Mouse (Mus musculus) limb, embryonic 14.5 days (tissue): Measurements from ENCODE around the gene Med1. TPM values are rescaled to one million over a fixed set of nuclear protein-coding genes. Genes with fewer than 3 reads are reported as not detected.
"Not testable (repeated sequence)": the region's sequence is repeated elsewhere in the genome, so short reads cannot be mapped to it uniquely, and the experiment has no call there.

ENCODE experiments used
- ATAC-seq: fragments of 200-750 bp; cut with Nextera tagmentation; 2 replicates; pipeline ENCODE4 v1.8.0; 2017; ENCODE audit warnings: low read depth, moderate number of reproducible peaks, moderate TSS enrichment; ENCODE audit not compliant: low FRiP score
- DNase-seq: peaks from one replicate; pipeline ENCODE4 v3.0.0-alpha.2; 2015; ENCODE audit warnings: low spot score
- H3K27ac ChIP-seq: fragments of 300-500 bp; sonication (generic); replicated peaks from 2 replicates; pipeline ENCODE4 v1.5.1; 2014; ENCODE audit warnings: low read depth, mild to moderate bottlenecking, low read length, moderate library complexity, mixed read lengths
- H3K27me3 ChIP-seq: fragments of 300-500 bp; sonication (generic); 2 replicates; pipeline ENCODE4 v1.6.1; 2014; ENCODE audit warnings: low read length, mixed read lengths; ENCODE audit not compliant: control insufficient read depth, insufficient read depth
- H3K36me3 ChIP-seq: fragments of 300-500 bp; sonication (generic); 2 replicates; pipeline ENCODE4 v1.6.1; 2014; ENCODE audit warnings: mild to moderate bottlenecking, low read length, moderate library complexity, mixed read lengths; ENCODE audit not compliant: control insufficient read depth, insufficient read depth
- H3K4me1 ChIP-seq: fragments of 300-500 bp; sonication (generic); 2 replicates; pipeline ENCODE4 v1.6.1; 2014; ENCODE audit warnings: antibody characterized with exemption, low read length, mixed read lengths; ENCODE audit not compliant: control insufficient read depth, insufficient read depth
- H3K4me2 ChIP-seq: fragments of 300-500 bp; sonication (generic); replicated peaks from 2 replicates; pipeline ENCODE4 v1.6.1; 2014; ENCODE audit warnings: low read depth, mild to moderate bottlenecking, low read length, moderate library complexity; ENCODE audit not compliant: severe bottlenecking
- H3K4me3 ChIP-seq: fragments of 300-500 bp; sonication (generic); replicated peaks from 2 replicates; pipeline ENCODE4 v1.5.1; 2014; ENCODE audit warnings: low read length
- H3K9ac ChIP-seq: fragments of 300-500 bp; sonication (generic); 2 replicates; pipeline ENCODE4 v1.6.1; 2014; ENCODE audit warnings: mild to moderate bottlenecking, low read depth, low read length, moderate library complexity; ENCODE audit not compliant: severe bottlenecking
- H3K9me3 ChIP-seq: fragments of 300-500 bp; sonication (generic); 2 replicates; pipeline ENCODE4 v1.6.1; 2016; ENCODE audit warnings: low read length; ENCODE audit not compliant: control insufficient read depth
- POLR2A ChIP-seq: fragments of 200-500 bp; IDR thresholded peaks from 2 replicates; pipeline ENCODE4 v1.8.0; 2012; ENCODE audit warnings: inconsistent platforms, mild to moderate bottlenecking, moderate library complexity, borderline replicate concordance; ENCODE audit not compliant: insufficient read depth, insufficient read length; ENCODE audit errors: extremely low read depth
- WGBS: fragments of 180-500 bp; shearing (Covaris S2); extraction: QIAGEN DNeasy Blood & Tissue Kit; methylation state at CpG from one replicate; pipeline ENCODE4 v1.1.7; 2014; 5-methylcytosine and 5-hydroxymethylcytosine counted together
- polyA plus RNA-seq, 2 experiments: library from polyadenylated mRNA; depleted of rRNA in 1 of 2; stranded (reverse) in 1 of 2; unstranded in 1 of 2; fragments of >200 nt; fragmentation: Nextera tagmentation in 1 of 2; extraction: Ambion mirVana in 1 of 2; gene quantifications; 2 replicates each; pipeline versions ENCODE4 v1.2.1 to v1.2.3; 2012 to 2014

The Med1 gene
- polyA plus RNA-seq, 2 experiments, result 28.5 to 51.3 TPM

- H3K36me3 ChIP-seq, result peaks cover 5% of the 10 kb centered on the region; the same call in 1 of the 2 replicates
- no peak for TF ChIP-seq POLR2A
- no peaks in the 10 kb centered on the region for H3K27me3 ChIP-seq
- H3K27ac ChIP-seq, result peak overlapping the region; percentile 100
- DNase-seq, result peak; percentile 11
- no peaks in the 10 kb centered on the region for H3K9me3 ChIP-seq
- peak overlapping the region; percentile 96 for H3K4me3 ChIP-seq
- H3K4me2 ChIP-seq, result peak overlapping the region; percentile 90
- WGBS, result 3% methylated on average over 27 of the region's 27 CpGs
- H3K4me1 ChIP-seq, result peaks cover 5% of the 10 kb centered on the region; the same call in 1 of the 2 replicates
- 0 out of 2 replicates have a peak, but pooled peaks have one; percentile 17 for ATAC-seq
- peak overlapping the region; percentile 100 for H3K9ac ChIP-seq
Measured at GRCm38 (mm10) chr11:98201791-98202640, 8.9 kb upstream of the Med1 start.

GRCm38 (mm10) chr11:98190820-98191219 lies 2.3 kb downstream of the Med1 start:
- H3K9me3 ChIP-seq, result no peaks in the 10 kb centered on the region
- no peak overlapping the region for H3K9ac ChIP-seq
- H3K4me3 ChIP-seq, result no peak overlapping the region
- no peak for TF ChIP-seq POLR2A
- H3K36me3 ChIP-seq, result peaks cover 38% of the 10 kb centered on the region
- H3K27me3 ChIP-seq, result no peaks in the 10 kb centered on the region
- WGBS, result 84% methylated on average over 5 of the region's 5 CpGs
- ATAC-seq, result no peak
- H3K4me2 ChIP-seq, result no peak overlapping the region
- H3K27ac ChIP-seq, result no peak overlapping the region; the same call in 1 of the 2 replicates
- peaks cover 10% of the 10 kb centered on the region for H3K4me1 ChIP-seq
- DNase-seq, result no peak

GRCm38 (mm10) chr11:98187640-98188395 lies 5.3 kb downstream of the Med1 start:
- Histone ChIP-seq H3K9me3 (no peaks in the 10 kb centered on the region), H3K4me1 (peaks cover 7% of the 10 kb centered on the region), H3K4me3 (no peak overlapping the region), H3K9ac (no peak overlapping the region), H3K36me3 (peaks cover 63% of the 10 kb centered on the region), H3K4me2 (no peak overlapping the region), H3K27me3 (no peaks in the 10 kb centered on the region), H3K27ac (no peak overlapping the region)
- no peak for TF ChIP-seq POLR2A
- ATAC-seq (no peak), DNase-seq (no peak)
- WGBS, result 93% methylated on average over 9 of the region's 9 CpGs

GRCm38 (mm10) chr11:98182149-98182548 lies 10.9 kb downstream of the Med1 start:
- H3K4me2 ChIP-seq, H3K4me3 ChIP-seq, H3K4me1 ChIP-seq, ATAC-seq, H3K27me3 ChIP-seq, H3K27ac ChIP-seq, H3K9me3 ChIP-seq, DNase-seq, H3K9ac ChIP-seq: not testable (repeated sequence)
- WGBS, result 96% methylated on average over 3 of the region's 3 CpGs
- peaks cover 81% of the 10 kb centered on the region for H3K36me3 ChIP-seq

GRCm38 (mm10) chr11:98168400-98168799 lies 24.7 kb downstream of the Med1 start:
- no peak for TF ChIP-seq POLR2A
- Histone ChIP-seq H3K4me3 (no peak overlapping the region), H3K27ac (no peak overlapping the region), H3K4me2 (no peak overlapping the region), H3K27me3 (no peaks in the 10 kb centered on the region), H3K36me3 (peaks cover 87% of the 10 kb centered on the region), H3K4me1 (no peaks in the 10 kb centered on the region), H3K9ac (no peak overlapping the region), H3K9me3 (no peaks in the 10 kb centered on the region)
- no peak for ATAC-seq
- no peak for DNase-seq
- 88% methylated on average over 1 of the region's 1 CpGs for WGBS
